Mouse (Mus musculus) cerebellum, postnatal 4 days (tissue): ENCODE data around the gene Gcsh.

ENCODE experiments used
- DNase-seq, 2 experiments: peaks; one replicate each; pipeline ENCODE4 v3.0.0; 2022; ENCODE audit warnings: low spot score in 2 of 2, mixed read lengths in 1 of 2

Gene Gcsh

DNA sequence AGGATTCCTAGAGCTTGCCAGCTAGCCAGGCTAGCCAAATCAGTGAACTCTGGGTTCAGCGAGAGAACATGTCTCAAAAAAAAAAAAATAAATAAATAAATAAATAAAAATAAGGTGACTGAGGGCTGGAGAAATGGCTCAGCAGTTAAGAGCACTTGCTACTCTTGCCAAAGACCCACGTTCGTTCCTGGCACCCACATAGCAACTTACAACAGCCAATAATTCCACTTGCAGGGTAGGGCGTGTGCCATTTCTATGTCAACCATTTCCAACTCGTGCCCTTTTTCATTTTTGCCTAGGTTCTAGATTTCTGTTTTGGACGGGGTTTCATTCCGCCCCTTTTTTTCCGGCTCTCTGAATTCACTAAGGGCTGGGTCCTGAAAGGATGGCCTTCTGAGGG, 15.3 kb downstream of the Gcsh start:
- no peak for DNase-seq

- no peak for DNase-seq
These were observed 17.7 kb downstream of the Gcsh start for GRCm38 (mm10) chr8:116975606-116976005.

DNA sequence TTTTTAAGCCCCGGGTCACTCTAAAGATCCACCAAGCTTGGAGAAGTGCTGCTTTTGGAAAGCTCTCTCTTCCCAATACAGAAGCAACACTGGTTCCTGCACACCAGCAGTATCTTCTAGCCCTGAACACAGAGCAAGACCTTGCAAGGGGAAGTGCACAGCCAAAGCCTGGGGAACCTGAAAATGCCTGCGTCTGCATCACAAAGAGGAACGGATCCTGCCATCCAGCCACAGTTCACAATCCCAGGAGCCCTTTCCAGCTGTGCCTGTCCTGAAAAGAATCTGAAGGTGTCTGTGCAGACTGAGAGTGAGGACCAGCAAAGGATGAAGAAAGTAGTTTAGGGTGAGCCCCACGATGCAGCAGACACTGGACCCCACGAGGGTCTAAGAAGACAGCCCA, 18.3 kb downstream of the Gcsh start:
- no peak for DNase-seq

- no peak for DNase-seq
These were observed 23.8 kb downstream of the Gcsh start for GRCm38 (mm10) chr8:116969531-116969930.

DNA sequence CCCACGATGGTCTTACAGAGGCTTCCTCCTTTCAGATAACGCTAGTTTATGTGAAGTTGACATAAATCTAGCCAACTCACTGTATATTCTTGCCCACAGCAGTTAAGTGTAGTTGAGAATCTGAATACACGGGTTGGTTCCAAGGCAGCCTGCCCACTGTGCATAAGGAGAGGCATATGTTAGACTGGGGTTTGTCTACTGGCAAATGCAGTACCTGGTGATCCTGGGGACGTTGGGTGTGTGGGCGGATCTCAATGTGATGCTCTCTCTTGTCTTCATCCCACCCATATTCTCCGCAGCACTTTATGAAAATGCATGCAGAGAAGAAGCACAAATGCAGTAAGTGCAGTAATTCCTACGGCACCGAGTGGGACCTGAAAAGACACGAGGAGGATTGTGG, 38.9 kb downstream of the Gcsh start:
- no peak for DNase-seq

DNA sequence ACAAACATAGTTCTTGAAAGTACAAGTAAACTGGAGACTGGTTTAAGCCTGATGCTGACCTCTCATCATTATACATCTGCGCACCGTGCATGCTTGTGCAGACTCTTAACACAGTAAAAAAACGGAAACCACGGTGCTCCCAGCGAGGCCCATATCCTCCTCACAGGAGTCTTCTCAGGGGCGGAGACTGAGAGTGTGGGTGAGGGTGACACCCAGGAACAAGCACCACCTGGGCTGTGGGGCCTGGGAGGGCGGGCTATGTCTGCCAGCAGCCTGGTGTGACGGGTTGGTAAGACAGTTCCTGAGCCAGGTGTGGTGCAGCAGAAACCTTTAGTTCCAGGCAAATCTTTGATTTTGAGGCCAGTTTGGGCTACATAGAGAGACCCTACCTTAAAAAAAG, 40.9 kb downstream of the Gcsh start:
- DNase-seq: no peak

DNA sequence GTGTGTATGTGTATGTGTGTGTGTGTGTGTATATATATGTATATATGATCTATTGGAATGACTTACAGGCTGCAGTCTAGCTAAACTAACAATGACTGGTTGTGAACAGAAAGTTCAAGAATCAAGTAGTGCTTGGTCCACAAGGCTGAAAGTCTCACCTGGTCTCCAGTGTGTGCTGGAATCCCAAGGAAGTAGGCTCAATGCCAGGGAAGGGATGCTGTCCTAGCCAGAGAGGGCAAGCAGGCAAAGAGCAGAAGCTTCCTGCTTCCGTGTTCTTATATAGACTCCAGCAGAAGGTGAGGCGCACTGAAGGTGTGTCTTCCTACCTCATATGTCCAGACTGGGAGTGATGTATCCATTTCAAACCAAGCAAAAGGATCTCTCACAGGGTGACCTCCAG, 41.6 kb downstream of the Gcsh start:
- DNase-seq: no peak

DNA sequence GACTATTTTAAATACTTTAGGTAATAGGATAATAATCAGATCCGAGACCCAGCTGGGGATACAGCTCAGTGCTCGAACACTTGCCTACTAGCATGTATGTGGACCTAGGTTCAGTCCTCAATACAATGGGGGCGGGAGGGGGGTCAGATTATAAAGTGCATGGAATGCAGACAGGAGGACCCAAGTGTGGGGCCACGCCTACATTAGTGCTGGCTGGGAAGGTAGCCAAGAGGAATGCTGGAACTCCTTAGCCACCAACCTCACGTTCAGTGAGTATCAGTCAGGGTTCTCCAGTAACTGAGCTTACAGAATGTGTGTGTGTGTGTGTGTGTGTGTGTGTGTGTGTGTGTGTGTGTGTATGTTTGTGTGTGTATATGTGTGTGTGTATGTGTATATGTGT, 42.0 kb downstream of the Gcsh start:
- no peak for DNase-seq

- DNase-seq: no peak
These were observed 45.7 kb downstream of the Gcsh start for GRCm38 (mm10) chr8:116947589-116947988.

- no peak for DNase-seq
These were observed 46.5 kb downstream of the Gcsh start for GRCm38 (mm10) chr8:116946851-116947250.

DNA sequence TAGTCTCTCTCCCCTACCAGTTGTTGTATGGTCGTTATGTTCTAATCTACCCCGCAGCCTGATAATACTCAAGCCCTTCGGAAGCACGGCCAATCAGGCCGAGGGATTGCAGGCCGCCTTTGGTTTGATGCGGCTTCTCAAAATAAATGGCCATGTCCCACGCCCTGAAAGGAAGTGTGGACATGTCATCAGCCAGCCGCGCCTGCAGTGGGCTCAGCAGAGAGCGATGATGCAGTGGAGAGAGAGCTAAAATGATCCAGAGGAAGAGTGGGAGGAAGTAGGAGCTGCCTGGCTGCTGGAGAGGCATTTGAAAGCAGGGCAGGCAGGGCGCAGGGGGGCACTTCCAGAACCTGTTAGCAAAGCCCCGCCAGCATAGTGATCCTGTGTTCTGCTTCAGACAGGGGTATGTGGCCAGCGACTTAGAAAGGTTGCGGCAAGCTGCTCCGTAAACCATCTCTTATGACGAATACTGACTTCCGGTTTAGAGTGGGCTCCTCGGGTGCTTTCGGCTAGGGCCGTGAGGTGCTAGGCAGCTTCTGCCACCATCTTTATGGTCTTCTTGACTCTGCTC, 47.0 kb downstream of the Gcsh start:
- DNase-seq: no peak

- DNase-seq: no peak
These were observed 48.0 kb downstream of the Gcsh start for GRCm38 (mm10) chr8:116945169-116945910.

DNA sequence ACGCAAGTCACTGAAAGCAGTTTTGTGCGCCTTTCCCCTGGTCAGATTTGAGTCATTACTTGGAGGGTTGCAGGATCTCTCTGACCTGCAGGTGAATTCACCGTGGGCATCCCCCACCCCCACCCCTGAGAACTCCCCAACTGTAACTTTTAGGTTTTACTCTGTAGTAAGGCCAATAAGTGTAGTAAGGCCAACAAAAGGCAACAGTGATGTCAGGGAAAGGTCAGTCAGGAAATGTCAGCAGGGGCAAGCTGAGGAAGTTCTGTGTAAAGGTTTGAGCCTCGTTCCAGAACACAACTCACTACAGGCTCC, 49.0 kb downstream of the Gcsh start:
- no peak for DNase-seq

DNA sequence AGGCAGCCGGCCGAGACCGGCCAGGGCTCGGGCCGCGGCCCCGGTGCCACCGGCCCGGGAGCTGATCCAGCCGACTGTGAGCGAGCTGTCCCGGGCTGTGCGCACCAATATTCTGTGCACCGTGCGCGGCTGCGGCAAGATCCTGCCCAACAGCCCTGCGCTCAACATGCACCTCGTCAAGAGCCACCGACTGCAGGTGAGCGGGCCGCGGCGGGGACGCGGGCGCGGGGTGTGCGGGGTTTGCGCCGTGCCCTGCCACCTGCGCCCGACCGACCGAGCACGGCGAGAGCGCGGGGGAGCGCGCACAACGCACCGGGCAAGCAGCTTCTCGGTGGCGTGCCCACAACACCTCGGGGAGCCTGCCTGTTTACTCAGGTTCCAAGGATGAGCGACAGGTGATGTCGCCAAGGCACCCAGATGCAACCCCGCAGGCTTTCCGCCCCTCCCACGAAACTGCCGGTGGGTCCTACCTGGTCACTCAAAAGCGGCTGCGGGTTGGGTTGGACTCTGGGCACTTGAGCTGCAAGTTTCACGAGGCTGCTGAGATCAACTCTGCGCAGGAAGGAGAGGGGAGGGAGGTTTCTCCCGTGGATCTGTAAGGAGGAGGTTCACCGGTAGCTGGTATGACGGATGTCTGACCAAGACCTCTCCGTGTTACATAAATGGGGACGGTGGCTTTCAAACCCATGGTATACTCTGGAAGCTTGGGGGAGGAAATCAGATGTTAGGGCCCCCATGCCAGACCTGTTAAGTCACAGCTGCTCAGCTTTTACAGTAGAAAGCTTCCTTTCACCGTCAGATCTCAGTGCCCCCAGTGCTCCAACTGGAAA, 49.6 kb downstream of the Gcsh start:
- DNase-seq: no peak

- peak; percentile 78 to 91 for DNase-seq
These were observed 50.2 kb downstream of the Gcsh start, which contains the start of gene Atmin for GRCm38 (mm10) chr8:116943161-116943554. Atmin (plus strand) TSS chr8:116943393.

DNA sequence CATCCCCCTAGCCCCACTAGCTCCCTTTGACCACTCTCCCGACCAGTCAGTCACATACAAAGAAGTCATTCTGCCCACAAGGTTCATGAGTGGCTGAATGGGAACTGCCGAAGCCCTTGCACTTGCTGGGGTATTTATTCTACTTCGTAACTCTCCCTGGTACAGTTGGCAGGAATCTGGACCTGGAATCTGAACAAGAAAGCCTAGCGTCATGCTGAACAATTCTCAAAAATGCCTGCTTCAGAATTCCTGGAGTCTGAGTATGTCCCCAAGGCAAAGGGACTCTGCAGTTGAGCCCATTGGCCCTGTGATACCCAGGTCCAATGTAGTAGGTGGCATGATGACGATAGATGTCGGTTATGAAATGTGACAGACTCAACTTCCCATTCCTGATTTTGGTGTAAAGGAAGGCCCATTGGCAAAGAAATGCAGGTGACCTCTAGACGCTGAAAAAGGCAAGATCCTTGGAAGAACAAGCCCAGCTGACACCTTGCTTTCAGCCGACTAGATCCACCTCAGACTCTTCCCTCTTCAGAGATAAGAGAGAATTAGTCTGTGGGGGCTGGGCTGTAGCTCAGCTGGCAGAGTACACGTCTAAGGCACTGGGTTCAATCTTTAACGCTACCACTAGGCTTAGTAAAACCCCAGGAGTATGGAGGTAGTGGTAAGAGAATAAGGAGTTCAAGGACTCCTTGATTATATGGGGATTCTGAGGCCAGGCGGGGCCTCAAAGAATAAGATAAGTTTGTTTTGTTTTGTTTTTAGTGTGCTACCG, 50.9 kb downstream of the Gcsh start:
- no peak for DNase-seq

- no peak for DNase-seq
These were observed 57.8 kb downstream of the Gcsh start for GRCm38 (mm10) chr8:116935506-116935905.

DNA sequence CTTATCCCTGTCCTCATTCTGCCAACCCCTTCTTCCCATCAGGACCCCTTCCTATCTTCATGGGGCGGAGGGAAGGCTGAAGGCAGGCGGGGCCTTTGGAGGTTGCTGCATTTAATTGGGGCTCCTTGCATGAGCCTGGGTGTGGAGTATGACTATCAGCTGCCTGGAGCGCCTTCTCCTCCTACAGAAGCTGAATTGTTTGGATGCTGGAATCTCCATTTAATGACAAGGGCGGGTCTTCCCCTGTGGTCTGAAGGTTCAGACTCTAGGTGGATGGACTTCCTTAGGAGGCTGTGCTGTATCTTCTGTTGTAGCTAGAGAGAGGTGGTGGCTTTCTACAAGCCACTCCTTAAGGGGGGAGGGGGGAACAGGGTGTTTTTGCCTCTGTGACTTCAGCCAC, 58.4 kb downstream of the Gcsh start:
- no peak for DNase-seq
